Mouse (Mus musculus) adipocyte (in vitro differentiated cells): ENCODE measurements around the gene Isoc2a.
"Not testable (repeated sequence)": the region's sequence is repeated elsewhere in the genome, so short reads cannot be mapped to it uniquely, and the experiment has no call there.

Experiments
- DNase-seq: peaks from one replicate; pipeline ENCODE4 v3.0.0-alpha.2; 2016; ENCODE audit warnings: low spot score

Gene Isoc2a

DNA sequence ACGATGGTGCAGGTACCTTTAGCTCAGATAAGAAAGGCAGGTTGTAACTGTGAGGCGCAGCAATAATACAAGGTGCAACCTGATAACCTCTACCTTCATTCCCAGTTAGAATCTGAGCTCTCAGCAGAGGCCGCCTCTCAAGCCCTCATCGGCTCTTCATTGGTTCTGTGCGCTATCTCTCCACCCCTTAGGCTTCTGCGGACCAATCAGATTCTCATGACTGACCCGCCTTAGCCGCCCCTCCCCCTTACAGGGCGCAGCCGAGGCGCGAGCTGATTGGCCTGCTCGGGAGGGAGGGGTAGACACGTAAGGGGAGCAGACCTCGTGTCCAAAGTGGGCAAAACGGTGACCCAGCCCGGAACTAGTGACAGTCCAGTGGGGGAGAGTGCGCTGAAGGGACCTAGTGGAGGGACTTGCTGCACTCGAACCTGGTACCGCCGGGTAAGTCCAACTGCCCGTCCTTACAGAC is at the start of gene Isoc2a:
Gene Isoc2a (plus strand): TSS at position 401 of the 469 bp plus-strand sequence.
- DNase-seq: peak; percentile 95

DNA sequence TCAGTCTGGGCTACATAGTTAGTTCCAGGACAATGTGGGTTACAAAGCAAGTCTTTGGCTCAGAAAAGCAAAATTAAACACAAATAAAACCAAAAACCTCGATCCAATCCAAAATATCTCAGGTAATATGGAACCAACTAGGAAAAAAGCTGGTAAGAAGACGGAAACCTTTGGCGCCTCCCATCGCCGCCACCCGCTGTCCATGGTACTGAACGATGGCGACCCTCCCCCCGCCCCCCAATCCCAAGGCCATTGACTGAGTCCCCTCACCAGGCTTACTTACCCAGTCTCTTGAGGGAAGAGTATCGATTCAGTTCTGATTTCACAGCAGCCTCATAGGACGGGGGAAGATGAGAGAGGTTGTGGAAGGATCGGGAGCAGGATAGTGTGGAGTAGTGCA is 46.5 kb upstream of the Isoc2a start:
- DNase-seq: no peak

DNA sequence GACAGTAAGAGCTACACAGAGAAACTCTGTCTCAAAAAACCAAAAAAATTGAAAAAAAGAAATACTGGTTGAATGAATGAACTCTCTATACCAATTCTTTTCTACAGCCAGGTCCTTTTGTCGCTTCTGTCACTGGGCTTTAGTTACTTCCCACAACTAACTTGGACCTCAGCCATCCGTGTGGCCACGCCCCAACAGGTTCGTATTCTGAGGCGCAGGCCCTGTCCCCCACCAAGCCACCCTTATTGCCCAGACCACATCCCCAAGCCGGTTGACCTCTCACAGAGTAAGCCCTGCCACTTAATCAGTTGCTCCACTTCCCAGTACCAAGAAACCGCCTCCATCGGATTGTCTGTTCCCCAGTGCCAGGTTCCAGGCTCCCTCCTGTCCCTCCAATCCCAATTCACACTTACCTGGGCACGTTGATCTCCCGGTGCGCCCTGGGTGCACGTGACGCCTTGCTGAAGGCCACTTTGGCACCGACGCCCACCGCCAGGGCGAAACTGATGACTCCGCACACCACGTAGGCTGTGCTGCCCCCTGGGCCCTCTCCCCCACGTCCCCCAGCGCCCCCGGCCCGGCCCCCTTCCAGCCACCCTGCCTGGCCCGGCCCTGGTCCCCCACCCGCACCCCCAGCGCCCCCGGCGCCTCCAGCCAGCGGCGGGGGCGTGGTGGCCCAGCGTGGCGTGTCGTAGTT is 41.2 kb upstream of the Isoc2a start:
- DNase-seq: no peak

DNA sequence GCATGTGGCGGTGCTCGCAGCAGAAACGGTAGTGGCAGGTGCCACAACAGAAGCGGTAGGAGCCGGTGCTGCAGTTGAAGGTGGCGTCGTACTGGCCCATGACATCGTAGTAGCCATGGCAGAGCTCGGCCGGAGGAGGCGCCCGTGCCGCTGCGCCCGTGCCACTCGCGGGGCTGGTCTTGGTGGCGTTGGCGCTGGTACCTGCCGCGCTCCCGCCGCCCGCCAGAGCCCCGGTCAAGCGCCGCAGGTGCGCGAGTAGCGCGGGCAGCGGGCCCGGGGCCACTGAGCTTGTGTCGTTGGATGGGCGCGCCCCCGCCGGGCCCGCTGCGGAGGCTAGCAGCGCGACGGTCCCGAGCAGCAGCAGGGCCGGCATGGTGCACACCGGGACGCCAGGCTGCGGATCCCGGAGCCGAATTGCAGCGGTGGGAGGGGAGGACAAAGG is 40.6 kb upstream of the Isoc2a start:
- DNase-seq: no peak

DNA sequence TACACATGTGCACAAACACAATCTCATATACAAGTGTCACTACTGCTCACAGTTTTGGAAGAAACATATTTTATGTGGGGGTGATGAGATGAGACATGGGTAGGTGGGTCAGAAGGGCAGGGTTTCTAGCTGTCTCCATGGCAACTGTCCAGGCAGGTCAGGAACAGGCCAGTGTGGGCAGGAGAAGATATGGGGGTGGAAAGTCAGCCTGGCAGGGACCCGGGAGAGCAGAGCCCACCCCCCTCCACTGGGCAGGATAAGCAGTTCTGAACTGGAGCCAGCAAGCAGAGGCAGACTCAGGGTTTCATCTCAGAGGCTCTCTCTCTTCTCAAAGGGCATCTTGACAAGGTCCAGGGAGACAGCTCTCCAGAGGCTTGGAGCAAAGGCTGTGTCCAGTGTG is 39.3 kb upstream of the Isoc2a start:
- no peak for DNase-seq

DNA sequence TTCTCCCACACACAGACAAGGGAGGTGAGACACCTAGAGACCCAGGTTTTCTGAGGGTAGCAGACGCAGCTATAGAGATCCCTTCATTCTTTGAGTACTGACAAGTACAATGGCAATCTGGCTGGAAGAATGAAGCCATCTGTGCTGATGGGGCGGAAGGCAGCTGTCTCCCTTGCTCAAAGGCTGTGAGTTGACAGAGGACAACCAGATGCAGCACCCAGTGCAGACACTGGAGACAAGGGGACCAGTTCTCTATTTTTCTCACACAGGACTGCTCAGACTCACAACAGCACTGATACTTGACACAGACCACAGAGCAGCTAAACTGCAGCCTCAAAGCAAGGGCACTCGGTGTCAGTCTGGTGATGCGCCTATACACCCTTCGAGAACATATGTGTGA is 34.9 kb upstream of the Isoc2a start:
- no peak for DNase-seq

DNA sequence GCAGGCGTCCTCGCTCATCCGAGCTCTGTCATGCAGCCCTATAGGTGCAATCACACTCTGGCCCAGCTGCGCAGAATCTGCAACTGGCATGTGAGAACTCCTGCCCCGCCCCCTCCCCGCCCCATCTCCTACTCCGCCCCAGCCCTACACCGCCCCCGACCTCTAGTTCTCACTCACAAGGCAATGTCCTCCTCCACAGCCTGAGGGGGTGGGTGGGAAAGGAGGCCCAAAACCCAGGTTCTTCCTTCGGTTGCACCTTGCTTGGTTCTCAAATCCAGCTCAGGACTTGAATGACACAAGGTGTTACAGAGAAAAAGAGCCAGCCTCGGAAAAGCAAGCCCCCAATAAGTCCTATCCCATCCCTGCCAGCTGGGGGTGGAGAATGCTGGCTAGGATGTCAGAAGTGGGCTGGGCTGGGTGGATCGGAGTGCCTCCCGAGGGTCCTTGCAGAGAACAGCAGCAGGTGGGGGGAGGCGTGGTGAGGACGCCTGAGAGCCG is 34.3 kb upstream of the Isoc2a start:
- no peak for DNase-seq

DNA sequence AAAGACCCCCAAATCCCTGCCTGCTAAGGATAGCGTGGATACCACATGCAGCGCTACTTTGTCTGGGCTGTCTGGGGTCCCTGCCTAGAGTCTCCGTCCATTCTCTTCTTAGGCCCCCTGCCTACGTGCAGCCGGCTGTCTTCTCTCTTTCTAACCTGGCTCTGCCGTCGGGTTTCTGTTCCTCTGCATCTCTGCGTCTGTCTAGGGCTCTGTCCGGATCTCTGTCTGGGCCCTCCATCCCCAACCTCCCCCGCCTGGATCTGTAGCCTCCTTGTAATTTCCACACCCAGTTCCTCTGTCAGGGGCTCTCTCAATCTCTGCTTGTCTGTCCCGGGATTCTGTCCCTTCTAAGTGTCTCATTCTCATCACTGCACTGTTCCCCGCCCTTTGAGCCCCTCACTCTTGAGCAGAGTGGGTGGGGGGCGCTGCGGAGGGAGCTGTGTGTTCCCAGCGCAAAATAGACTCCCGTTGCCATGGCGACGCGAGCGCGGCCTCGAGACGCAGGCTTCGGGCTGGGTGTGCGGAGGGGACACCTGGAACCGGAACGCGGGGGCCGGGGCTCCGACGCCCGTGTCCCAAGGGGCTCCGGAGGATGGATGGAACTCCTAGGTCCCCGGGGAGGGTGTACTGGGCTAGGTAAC is 33.2 kb upstream of the Isoc2a start:
- DNase-seq: no peak

DNA sequence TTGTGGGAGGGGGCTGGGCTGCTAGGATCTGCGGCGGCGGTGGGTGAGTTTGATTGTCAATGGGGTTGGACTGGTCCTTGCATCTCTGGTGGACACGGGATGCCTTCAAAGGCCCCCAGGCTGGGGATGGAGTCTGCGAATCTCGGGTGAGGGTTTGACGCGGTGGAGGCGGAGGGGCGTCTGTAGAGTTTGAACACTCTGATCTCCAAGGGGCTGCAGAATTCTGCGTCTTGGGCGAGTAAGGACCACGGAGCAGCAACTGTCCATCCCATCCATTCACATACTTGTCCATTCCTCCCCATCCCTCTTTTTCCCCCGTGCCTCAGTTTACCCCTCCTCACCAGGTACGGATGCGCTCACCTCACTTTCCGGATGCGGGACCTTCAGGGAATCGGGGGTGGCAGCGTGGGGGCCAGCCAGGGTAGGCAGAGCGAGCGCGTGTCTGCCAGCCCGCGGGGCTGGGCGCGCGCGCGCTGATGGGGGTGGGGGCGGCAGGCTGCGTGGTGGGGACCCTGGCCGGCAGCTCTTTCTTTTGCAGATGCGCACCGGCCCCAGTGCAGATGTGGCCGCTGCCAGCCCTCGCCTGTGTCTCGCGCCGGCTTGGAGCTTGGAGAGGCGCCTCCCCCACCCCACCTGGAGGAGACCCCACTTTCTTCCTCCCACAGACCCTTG is 32.6 kb upstream of the Isoc2a start, which contains the start of gene Shisa7:
Gene Shisa7 (minus strand): TSS at position 452 of the 672 bp plus-strand sequence.
- DNase-seq: no peak

DNA sequence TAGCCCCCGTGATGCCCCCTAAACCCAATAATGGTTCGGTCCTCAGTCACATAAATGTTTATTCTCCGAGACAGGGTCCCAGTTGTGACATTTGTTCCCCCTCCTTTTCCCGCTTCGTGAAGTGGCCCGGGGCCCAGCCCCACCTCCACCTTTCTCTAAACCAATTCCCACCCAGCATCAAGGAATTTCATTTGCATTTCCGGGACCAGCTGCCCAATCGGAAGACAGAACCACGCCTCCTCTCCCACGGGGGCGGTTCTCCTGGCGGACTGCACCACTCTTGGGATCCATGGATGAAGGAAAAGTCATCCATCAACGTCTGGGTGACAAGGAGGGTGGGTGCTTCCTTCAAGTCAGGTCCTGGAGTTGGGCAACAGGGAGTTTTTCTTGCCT is 32.0 kb upstream of the Isoc2a start:
- DNase-seq: no peak

DNA sequence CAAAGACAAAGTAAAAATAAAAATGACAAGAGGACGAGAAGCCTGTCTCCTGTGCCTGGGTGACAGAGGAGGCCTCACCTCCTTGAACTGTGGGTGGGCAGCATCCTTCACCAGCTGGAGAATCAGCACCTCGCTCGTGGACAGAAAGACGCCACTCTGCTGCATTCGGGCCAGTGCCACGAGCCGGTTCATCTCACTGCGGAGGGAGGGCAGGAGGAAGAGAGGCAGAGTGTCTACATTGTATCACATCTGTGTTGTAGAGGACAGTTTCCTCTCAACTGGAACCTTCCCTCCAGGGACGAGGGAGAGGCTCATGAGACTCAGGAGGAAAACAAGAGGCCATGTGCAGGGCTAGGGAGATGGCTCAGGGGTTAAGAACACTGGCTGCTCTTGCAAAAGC is 27.6 kb upstream of the Isoc2a start:
- no peak for DNase-seq

DNA sequence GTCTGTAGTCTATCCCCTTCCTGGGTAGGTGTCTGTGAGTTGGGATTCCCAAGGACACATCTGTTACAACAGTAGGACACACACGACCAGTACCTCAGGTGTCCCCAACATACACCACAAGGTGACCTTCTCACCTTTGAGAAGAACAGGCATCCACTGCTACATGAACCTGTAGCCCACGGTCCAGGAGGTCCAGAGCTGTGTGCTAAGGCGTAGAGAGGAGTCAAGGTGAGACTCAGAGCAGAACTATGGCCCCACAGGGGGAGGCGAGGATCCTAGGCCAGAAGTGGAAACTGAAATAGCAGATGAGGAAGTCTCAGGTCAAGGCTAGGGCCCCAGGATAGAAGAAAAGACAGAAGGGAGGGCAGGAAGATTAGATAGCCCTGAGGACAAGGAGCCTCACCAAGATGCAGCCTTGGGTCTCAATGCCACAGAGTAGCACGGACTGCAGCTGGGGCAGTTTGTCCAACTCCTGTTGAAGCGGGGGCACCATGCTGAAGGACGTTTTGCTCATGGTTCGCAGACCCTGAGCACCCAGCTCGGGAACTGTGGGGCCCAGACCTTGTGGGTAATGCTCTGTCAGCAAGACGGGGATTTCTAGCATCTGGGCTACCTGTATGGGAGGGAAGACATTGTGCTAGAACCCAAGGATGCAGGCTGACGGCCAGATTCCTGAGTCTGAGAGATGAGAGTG is 26.2 kb upstream of the Isoc2a start:
- no peak for DNase-seq

DNA sequence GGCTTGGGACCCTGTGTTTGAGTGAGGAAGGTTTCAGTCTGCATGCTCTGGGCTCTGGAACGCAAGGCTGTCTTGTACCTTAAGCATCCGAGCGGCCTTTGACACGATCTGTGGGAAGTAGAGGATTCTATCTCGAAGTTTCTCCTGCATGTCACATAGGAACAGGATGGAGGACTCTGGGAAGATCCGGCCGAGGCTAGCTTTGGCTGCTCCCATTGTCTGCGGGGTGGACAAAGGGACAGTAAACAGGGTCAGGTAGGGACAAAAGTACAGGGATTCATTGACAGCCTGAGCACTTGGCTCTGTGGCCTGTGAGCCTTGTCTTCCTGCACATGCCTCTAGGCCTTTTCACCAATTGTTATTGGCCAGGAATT is 25.7 kb upstream of the Isoc2a start:
- DNase-seq: no peak

DNA sequence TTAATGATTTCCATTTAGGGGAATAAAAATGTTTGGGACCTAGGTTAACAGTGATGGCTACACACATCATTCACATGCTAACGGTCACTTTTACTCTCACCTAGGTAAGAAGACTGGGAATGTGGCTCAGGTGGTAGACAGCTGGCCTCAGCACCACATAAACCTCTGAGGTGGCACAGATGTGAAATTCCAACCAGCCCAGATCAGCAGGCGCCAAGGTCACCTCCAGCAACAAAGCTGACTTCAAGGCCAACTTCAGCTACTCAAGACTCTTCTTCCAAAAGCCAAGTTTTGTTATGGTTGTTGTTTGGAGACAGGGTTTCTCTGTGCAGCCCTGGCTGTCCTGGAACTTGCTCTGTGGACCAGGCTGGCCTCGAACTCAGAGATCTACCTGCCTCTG is 23.3 kb upstream of the Isoc2a start:
- DNase-seq: no peak

DNA sequence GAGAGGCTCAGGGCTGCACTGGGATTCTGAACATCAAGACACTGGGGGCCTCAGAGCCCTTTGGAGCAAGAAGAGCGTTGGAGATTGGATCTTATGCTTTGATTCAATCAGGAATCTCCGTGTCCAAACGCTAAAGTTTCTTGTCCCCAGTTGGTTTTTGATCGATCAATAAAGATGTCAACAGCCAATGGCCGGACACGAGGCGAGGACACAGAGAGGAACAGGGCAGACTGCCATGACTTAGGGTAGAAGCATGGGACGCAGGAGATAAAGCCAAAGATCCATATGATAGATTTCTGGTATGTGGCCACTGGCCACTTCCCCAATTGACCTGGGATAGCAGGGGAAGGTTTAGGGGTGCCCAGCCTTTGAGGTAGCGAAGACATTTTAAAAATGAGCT is 20.4 kb upstream of the Isoc2a start:
- no peak for DNase-seq

DNA sequence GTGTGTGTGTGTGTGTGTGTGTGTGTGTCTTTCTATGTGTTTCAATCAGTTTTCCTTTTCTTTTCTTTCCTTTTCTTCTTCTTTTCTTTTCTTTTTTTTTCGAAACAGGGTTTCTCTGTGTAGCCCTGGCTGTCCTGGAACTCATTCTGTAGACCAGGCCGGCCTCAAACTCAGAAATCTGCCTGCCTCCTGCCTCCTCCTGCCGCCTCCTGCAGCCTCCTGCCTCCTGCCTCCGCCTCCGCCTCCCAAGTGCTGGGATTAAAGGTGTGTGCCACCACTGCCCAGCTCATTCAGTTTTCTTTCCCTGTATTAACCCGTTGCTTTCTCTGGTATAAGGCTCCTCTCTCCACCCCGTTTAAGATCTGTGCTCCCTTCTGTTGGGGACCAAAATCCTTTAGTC is 19.6 kb upstream of the Isoc2a start:
- no peak for DNase-seq

DNA sequence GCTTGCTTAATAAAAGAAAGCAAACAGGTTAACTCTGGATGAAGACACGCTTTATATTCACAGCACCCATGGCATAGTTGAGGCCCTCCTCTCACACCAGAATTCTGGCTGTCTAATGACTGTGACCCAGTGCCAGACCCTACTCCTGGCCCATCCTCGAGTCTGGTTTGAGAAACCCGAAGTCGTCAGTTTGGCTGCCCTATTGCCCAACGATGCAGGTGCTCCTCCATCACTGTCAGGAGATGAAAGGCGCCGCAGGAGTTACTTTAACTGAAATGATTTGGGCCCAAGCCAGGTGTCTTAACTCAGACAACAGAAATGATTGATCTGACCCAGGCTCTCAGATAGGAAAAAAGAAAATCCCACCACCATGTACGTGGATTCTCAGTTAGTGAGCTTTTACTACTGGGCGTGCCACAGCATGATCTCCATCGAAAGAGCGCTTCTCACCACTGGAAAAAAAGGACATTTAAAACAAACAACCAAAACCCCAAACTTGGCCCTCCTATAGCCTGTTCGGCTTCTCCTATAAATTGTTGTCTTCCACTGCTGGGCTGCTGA is 17.5 kb upstream of the Isoc2a start:
- no peak for DNase-seq

DNA sequence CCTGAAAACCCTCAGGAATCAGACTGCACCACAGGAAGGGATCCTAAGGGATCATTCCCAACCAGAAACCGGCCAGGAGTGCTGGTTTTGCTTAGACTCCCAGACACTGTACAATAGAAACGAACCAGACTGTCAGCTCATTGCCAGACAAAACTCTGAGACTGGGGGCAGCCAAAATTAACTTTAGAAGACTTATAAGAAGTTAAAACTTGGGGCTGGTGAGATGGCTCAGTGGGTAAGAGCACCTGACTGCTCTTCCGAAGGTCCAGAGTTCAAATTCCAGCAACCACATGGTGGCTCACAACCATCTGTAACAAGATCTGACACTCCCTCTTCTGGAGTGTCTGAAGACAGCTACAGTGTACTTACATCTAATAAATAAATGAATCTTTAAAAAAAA is 16.0 kb upstream of the Isoc2a start:
- DNase-seq: not testable (repeated sequence)

DNA sequence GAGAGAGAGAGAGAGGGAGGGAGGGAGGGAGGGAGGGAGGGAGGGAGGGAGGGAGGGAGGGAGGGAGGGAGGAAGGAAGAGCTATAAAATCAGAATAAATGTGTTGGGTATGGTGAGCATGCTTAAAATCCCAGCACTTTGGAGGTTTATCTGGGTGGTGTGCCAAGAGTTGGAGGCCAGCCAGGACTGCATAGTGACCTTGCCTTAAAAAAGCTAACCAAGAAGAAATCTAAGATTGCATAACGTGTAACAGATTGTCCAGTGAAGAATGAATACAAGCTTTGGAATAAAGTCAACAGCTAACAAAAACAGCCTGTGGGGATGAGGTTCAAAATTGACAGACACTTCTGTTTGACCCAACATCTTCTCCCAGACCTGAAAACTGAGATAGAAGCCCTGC is 13.9 kb upstream of the Isoc2a start:
- DNase-seq: peak; percentile 73

DNA sequence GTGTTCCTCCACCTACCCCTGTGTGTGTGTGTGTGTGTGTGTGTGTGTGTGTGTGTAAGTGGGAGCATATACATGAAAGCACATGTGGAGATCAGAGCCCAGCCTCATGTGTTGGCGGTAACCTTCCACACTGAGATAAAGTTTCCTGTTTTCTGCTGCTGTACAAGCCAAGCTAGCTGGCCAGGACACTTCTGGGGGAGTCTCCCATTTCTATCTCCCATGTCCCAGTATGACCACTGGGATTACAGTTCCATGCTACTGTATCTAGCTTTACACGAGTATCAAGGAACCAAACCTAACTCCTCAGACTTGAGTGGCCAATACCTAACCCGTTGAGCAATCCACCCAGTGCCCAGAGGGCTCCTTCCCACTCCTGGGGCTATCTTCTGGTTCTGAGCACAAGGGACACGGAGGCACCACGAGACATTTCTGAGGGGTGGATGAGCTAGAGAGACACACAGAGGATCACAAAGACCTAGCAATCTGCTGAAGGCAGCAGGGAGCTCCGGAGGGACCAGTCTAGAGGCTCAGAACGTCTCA is 13.3 kb upstream of the Isoc2a start:
- DNase-seq: no peak

DNA sequence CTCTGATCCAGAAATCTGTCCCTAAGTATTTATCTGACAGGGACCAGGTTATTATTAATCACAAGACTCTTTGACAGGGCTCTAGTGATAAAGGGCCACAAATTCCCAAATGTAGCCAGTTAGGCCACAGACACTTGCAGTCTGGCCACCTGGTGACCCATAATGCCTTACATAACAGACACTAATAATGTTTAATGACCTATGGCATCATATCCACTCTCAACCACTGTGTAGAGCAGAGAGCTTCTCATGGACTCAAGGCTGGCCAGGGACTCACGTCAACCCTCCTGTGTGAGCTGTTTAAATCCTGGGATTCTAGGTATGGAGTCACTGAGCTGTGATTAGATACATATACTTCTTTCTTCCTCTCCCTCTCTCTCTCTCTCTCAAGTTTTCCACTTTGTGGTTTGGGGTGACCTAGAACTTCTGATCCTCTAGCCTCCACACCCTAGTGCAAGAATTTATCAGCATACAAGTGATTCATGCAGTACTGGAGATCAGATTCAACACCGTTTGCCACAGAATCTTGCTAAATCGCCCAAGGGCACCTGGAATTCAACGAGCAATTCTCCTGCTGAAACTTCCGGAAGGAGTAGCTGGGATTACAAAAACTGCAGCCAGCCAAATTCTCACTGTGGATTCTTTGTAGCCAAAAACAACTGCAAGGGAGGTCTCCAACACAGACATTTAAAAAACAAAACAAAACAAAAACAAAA is 12.7 kb upstream of the Isoc2a start:
- DNase-seq: no peak
